Mouse (Mus musculus): Measurements from ENCODE around the gene C2cd4c. TPM values are rescaled to one million over a fixed set of nuclear protein-coding genes. Genes with fewer than 3 reads are reported as not detected.

Gene C2cd4c
- polyA plus RNA-seq, 1 experiment: 0.03 TPM

DNA sequence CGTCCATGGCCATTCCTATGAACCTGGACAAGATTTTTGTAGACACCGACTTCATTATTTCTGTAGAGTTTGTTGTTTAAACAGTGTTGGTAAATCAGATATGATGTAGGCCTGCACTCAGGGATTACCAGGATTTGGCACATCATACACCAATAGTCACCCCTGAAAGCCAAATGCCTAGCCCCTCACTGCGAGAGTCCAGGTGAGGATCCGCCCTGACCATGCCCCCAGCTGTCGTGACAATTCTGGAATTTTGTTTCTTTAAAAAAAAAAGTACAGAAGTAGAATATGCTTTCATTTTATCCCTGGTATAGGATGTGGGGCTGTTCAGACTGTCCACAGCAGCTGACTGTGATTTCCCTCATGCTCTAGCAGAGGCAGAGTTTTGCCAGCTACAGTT lies 43.9 kb downstream of the C2cd4c start:
- H3K27me3 ChIP-seq (replicated peaks; ENCODE audit: control insufficient read depth, insufficient read depth, low read length): no peaks in the 10 kb centered on the region
- no peak for DNase-seq
- H3K36me3 ChIP-seq (ENCODE audit: control insufficient read depth, insufficient read depth, low read length): no peaks in the 10 kb centered on the region
- H3K27ac ChIP-seq (ENCODE audit: insufficient read depth, low read depth, low read length): no peak overlapping the region
- 93% methylated on average over 5 of the region's 5 CpGs for WGBS
- H3K4me1 ChIP-seq (ENCODE audit: control insufficient read depth, insufficient read depth, low read length): no peaks in the 10 kb centered on the region
- no peak for TF ChIP-seq POLR2A (IDR thresholded peaks at IDR 0.05; ENCODE audit: low read depth, low read length)
- no peak for TF ChIP-seq CTCF (conservative IDR thresholded peaks at IDR 0.05; ENCODE audit: insufficient read depth, insufficient read length, low read depth, low read length)
- H3K4me3 ChIP-seq (ENCODE audit: insufficient read depth, low read depth, low read length): no peak overlapping the region

DNA sequence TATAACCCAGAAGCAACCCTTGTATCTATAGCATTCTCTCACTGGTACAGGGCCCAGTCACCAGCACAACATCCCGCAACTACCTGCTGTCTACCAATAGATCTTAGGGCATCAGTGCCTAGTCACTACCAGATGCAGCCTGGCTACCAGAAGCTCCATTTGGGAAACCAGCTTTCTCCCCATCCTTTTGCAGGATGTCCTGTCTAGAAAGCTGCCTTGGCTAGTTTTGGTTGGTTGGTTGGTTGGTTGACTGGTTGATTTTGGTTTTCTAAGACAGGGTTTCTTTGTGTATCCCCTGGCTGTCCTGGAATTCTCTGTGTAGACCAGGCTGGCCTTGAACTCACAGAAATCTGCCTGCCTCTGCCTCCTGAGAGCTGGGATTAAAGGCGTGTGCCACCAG lies 54.1 kb downstream of the C2cd4c start:
- H3K27me3 ChIP-seq (replicated peaks; ENCODE audit: control insufficient read depth, insufficient read depth, low read length): no peaks in the 10 kb centered on the region
- no peak overlapping the region for H3K4me3 ChIP-seq (ENCODE audit: insufficient read depth, low read depth, low read length)
- no peaks in the 10 kb centered on the region for H3K36me3 ChIP-seq (ENCODE audit: control insufficient read depth, insufficient read depth, low read length)
- H3K4me1 ChIP-seq (ENCODE audit: control insufficient read depth, insufficient read depth, low read length): no peaks in the 10 kb centered on the region; the same call in 1 of the 2 replicates
- DNase-seq: no peak
- H3K27ac ChIP-seq (ENCODE audit: insufficient read depth, low read depth, low read length): no peak overlapping the region
- whole genome bisulfite sequencing: 93% methylated on average over 2 of the region's 2 CpGs
- TF ChIP-seq CTCF (conservative IDR thresholded peaks at IDR 0.05; ENCODE audit: insufficient read depth, insufficient read length, low read depth, low read length) (no peak), POLR2A (IDR thresholded peaks at IDR 0.05; ENCODE audit: low read depth, low read length) (no peak)

DNA sequence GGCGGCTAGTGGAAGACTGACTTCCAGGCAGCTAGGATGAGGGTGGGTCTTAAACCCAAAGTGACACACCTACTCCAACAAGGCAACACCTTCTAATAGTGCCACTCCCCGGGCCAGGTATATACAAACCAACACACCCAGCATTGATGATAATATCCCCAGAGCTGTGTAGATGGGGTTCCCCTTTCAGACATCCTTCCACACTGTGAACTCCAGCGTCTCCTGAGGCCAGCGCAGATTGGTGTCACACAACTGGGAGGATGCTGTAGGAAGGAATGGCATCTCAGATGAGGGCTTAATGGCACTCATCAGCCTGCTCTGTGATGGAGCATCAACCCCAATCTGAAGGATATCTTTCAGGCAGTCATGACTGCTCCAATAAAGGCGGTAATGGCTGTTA lies 56.3 kb downstream of the C2cd4c start:
- Histone ChIP-seq H3K27me3 (replicated peaks; ENCODE audit: control insufficient read depth, insufficient read depth, low read length) (no peaks in the 10 kb centered on the region), H3K27ac (ENCODE audit: insufficient read depth, low read depth, low read length) (no peak overlapping the region), H3K36me3 (ENCODE audit: control insufficient read depth, insufficient read depth, low read length) (no peaks in the 10 kb centered on the region), H3K4me3 (ENCODE audit: insufficient read depth, low read depth, low read length) (no peak overlapping the region), H3K4me1 (ENCODE audit: control insufficient read depth, insufficient read depth, low read length) (peaks cover 7% of the 10 kb centered on the region; the same call in 1 of the 2 replicates)
- DNase-seq: no peak
- TF ChIP-seq POLR2A (IDR thresholded peaks at IDR 0.05; ENCODE audit: low read depth, low read length) (no peak), CTCF (conservative IDR thresholded peaks at IDR 0.05; ENCODE audit: insufficient read depth, insufficient read length, low read depth, low read length) (no peak)
- 97% methylated on average over 5 of the region's 5 CpGs for WGBS

- Histone ChIP-seq H3K27ac (ENCODE audit: insufficient read depth, low read depth, low read length) (no peak overlapping the region), H3K4me3 (ENCODE audit: insufficient read depth, low read depth, low read length) (no peak overlapping the region), H3K4me1 (ENCODE audit: control insufficient read depth, insufficient read depth, low read length) (peaks cover 7% of the 10 kb centered on the region; the same call in 1 of the 2 replicates), H3K36me3 (ENCODE audit: control insufficient read depth, insufficient read depth, low read length) (no peaks in the 10 kb centered on the region), H3K27me3 (replicated peaks; ENCODE audit: control insufficient read depth, insufficient read depth, low read length) (no peaks in the 10 kb centered on the region)
- 90% methylated on average over 5 of the region's 5 CpGs for WGBS
- DNase-seq: no peak
- TF ChIP-seq POLR2A (IDR thresholded peaks at IDR 0.05; ENCODE audit: low read depth, low read length) (no peak), CTCF (conservative IDR thresholded peaks at IDR 0.05; ENCODE audit: insufficient read depth, insufficient read length, low read depth, low read length) (no peak)
These were observed 56.9 kb downstream of the C2cd4c start for GRCm38 (mm10) chr10:79556951-79557350.

Other genes starting within 250 kb of the C2cd4c start
- gene Vmn2r83, start 145.3 kb downstream of the C2cd4c start, polyA plus RNA-seq (2012; rRNA removed): not detected in 2 replicates
- 58.1 and 66.2 TPM in 2 replicates for gene Plpp2, start 80.2 kb downstream of the C2cd4c start, polyA plus RNA-seq (2012; rRNA removed)
- gene Mier2, start 58.8 kb downstream of the C2cd4c start, polyA plus RNA-seq (2012; rRNA removed): 35.0 and 45.0 TPM in 2 replicates
- 0.05 TPM in 1 of 2 replicates, not detected in the other for gene Theg, start 26.7 kb downstream of the C2cd4c start, polyA plus RNA-seq (2012; rRNA removed)
- 0.97 and 1.6 TPM in 2 replicates for gene Shc2, start 23.9 kb upstream of the C2cd4c start, polyA plus RNA-seq (2012; rRNA removed)
- gene Odf3l2, start 31.7 kb upstream of the C2cd4c start, polyA plus RNA-seq (2012; rRNA removed): 0.17 TPM in 1 of 2 replicates, not detected in the other
- gene Madcam1, start 50.5 kb upstream of the C2cd4c start, polyA plus RNA-seq (2012; rRNA removed): 0.44 TPM in 1 of 2 replicates, not detected in the other
- 60.3 and 75.2 TPM in 2 replicates for gene Tpgs1, start 55.3 kb upstream of the C2cd4c start, polyA plus RNA-seq (2012; rRNA removed)
- 159 and 183 TPM in 2 replicates for gene Cdc34, start 68.2 kb upstream of the C2cd4c start, polyA plus RNA-seq (2012; rRNA removed)
- 0.34 and 0.94 TPM in 2 replicates for gene Gzmm, start 75.0 kb upstream of the C2cd4c start, polyA plus RNA-seq (2012; rRNA removed)
- gene Bsg, start 90.5 kb upstream of the C2cd4c start, polyA plus RNA-seq (2012; rRNA removed): 825 and 914 TPM in 2 replicates
- 1.5 and 1.9 TPM in 2 replicates for gene Hcn2, start 102.6 kb upstream of the C2cd4c start, polyA plus RNA-seq (2012; rRNA removed)
- 66.3 and 77.9 TPM in 2 replicates for gene Polrmt, start 132.6 kb upstream of the C2cd4c start, polyA plus RNA-seq (2012; rRNA removed)
- gene Fgf22, start 141.1 kb upstream of the C2cd4c start, polyA plus RNA-seq (2012; rRNA removed): not detected in 2 replicates
- gene Rnf126, start 152.9 kb upstream of the C2cd4c start, polyA plus RNA-seq (2012; rRNA removed): 90.2 and 122 TPM in 2 replicates
- gene Fstl3, start 163.2 kb upstream of the C2cd4c start, polyA plus RNA-seq (2012; rRNA removed): 17.0 and 24.1 TPM in 2 replicates
- gene Prss57, start 176.9 kb upstream of the C2cd4c start, polyA plus RNA-seq (2012; rRNA removed): 0.03 and 0.08 TPM in 2 replicates
- 110 and 121 TPM in 2 replicates for gene Palm, start 179.5 kb upstream of the C2cd4c start, polyA plus RNA-seq (2012; rRNA removed)
- gene Misp, start 207.0 kb upstream of the C2cd4c start, polyA plus RNA-seq (2012; rRNA removed): 17.9 and 19.9 TPM in 2 replicates
- 184 and 198 TPM in 2 replicates for gene Ptbp1, start 240.4 kb upstream of the C2cd4c start, polyA plus RNA-seq (2012; rRNA removed)